Comparison of ENCODE assay signal across 1 mouse cellular context in the genomic region with DNA sequence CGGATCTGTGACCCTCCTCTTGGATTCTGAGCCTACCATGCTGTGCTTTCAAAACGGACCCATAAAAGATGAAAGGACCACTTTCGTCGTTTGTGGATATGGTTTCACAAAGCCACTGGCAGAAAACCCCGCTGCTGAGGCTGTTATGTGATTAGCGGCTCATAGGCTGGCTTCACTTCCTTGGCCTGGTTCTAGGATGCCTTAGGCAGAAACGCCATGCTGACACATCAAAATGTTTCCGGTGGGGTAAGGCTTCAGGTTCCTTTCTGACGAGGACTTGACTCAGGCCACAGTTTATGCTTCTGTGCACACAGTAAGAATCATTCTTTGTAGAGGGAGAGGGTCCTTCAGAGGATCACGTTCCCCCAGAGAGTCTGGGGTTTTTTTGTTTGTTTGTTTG.
A peak's percentile ranks its signal among the peaks of the same experiment; 100 is the strongest.
TF ChIP-seq lines count a peak whose summit lies in the region.

No protein-coding gene starts in this region.

TF ChIP-seq in CH12.LX, 34 proteins besides CTCF, POLR2A, EP300 and RAD21:
- TF ChIP-seq MAFK (IDR thresholded peaks at IDR 0.05; ENCODE audit: insufficient replicate concordance, low read length) (peak; percentile 73), MEF2A (IDR thresholded peaks at IDR 0.05; ENCODE audit: borderline replicate concordance, low read depth, low read length) (no peak)
